Mouse (Mus musculus) lung, adult 2 months (tissue): ENCODE measurements at regions not wholly inside any gene's neighbourhood (a gene's known extent, or its start where the extent isn't known, plus 50 kb on each side); places are given as distances from the start of the nearest gene placed in this dataset.

Experiments
- DNase-seq: peaks from one replicate; pipeline ENCODE4 v3.0.0; 2022
- H3K4me1 ChIP-seq: fragments of 200-500 bp; 2 replicates; pipeline ENCODE4 v1.6.1; 2011; ENCODE audit warnings: low read length; ENCODE audit not compliant: control insufficient read depth, insufficient read depth
- H3K4me3 ChIP-seq: fragments of 200-500 bp; replicated peaks from 2 replicates; pipeline ENCODE3; 2011; ENCODE audit warnings: low read depth, mild to moderate bottlenecking, control low read depth, low read length; ENCODE audit errors: extremely low read depth
- CTCF ChIP-seq: fragments of 200-500 bp; IDR thresholded peaks from 2 replicates; pipeline ENCODE4 v1.5.1; 2011; ENCODE audit warnings: mild to moderate bottlenecking, low read length, control low read depth; ENCODE audit not compliant: insufficient read depth
- POLR2A ChIP-seq: fragments of 200-500 bp; IDR thresholded peaks from 2 replicates; pipeline ENCODE4 v1.6.1; 2011; ENCODE audit warnings: low read depth, mild to moderate bottlenecking, control low read depth, low read length, borderline replicate concordance; ENCODE audit errors: extremely low read depth
- WGBS: fragments of 180-500 bp; shearing (Covaris S2); methylation state at CpG from one replicate; pipeline ENCODE4 v1.1.7; 2018; 5-methylcytosine and 5-hydroxymethylcytosine counted together

DNA sequence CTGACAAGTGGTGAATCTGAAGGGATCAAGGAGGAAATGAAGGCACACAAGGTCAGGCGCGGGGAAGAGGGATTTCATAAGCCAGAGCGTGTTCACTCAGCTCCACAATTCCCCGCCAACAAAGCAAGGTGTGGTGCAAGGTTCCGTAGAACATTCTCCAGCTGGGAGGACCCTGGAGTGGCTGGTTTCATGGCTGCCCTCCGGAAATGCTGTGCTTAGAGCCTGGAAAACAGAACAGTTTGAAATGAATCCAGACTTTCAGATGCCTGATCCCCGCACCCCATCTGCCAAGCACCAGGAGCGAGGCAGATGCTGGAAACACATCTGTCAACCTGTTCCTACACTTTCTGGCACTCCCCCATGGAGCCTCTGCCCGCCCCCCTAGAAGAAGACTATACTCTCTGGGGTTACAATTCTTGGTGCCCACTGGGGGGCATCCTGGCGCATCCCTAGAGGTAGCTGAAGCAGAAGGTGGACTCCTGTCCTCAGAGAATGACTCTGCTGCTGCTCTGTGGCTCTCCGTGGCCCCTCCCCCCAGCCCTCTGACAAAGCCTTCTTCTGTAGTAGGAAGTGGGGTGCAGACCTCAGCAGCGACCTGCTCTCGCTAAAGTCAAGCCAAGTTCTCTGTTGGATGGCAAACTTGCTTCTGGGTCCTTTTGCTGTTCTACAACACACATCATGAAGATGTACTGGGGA lies 54.5 kb upstream of the Mafb start:
- H3K4me1 ChIP-seq: no peaks in the 10 kb centered on the region
- H3K4me3 ChIP-seq: no peak overlapping the region
- WGBS: 15% methylated on average over 13 of the region's 13 CpGs
- TF ChIP-seq CTCF (no peak), POLR2A (no peak)
- no peak for DNase-seq

DNA sequence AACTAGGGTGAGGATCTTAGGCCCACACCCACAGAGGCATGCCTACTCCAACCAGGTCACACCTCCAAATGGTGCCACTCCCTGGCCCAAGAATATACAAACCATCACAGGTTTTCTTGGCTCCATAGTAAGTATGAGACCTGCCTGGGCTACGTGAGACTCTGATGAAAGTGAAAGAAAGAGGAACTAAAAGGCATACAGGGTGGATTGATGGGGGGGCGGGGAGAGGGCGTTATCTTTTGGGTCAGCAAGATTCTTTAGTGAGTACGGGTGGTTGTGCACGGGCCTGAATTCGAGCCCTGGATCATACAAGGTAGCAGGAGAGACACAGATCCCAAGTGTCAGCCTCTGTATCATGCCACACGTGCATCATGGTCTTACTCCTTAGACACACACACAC lies 57.6 kb upstream of the Mafb start:
- no peaks in the 10 kb centered on the region for H3K4me1 ChIP-seq
- no peak overlapping the region for H3K4me3 ChIP-seq
- DNase-seq: no peak
- TF ChIP-seq CTCF (no peak), POLR2A (no peak)
- 84% methylated on average over 7 of the region's 7 CpGs for WGBS

DNA sequence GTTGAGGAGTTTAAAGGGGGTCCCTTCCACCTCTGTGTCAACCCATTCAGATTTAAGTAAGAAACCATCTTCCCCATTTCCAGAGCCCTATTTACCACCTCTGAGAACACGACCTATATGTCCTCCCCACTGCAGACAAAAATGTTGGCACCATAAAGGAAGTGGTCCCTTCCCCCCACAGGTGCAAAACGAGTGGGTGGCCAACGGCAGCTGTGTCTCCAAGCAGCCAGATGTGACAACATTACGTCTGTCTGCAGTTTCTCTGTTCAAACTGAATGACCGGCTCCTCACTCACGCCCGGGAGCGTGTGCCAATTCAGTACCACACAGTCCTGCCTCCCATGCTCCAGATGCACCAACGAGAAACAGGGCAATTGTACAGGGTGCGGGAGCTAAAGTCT lies 60.6 kb upstream of the Mafb start:
- H3K4me3 ChIP-seq: no peak overlapping the region
- WGBS: 51% methylated on average over 10 of the region's 10 CpGs
- no peak for DNase-seq
- no peak for TF ChIP-seq POLR2A
- no peak for TF ChIP-seq CTCF
- H3K4me1 ChIP-seq: no peaks in the 10 kb centered on the region

DNA sequence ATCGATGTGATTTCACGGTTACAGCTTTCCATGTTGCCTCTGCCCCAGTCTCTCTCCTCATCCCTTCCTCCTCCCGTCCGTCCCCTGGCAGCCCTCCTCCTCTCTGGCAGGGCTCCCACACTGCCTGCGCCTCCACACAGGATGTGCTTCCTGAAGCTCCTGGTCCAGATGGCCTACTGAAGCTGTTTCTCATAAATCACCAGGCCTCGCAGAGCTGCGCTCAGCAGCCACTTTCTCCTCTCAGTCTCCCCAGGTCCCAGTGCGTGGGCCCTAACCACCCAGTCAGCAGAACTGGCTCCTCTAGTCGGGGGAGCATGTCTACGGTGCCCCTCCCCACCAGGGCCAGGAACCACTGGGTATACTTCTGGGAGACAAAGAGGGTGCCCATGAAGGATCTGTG lies 66.4 kb upstream of the Mafb start:
- TF ChIP-seq POLR2A (no peak), CTCF (no peak)
- no peak for DNase-seq
- 25% methylated on average over 10 of the region's 10 CpGs for WGBS
- H3K4me3 ChIP-seq: no peak overlapping the region
- H3K4me1 ChIP-seq: no peaks in the 10 kb centered on the region

DNA sequence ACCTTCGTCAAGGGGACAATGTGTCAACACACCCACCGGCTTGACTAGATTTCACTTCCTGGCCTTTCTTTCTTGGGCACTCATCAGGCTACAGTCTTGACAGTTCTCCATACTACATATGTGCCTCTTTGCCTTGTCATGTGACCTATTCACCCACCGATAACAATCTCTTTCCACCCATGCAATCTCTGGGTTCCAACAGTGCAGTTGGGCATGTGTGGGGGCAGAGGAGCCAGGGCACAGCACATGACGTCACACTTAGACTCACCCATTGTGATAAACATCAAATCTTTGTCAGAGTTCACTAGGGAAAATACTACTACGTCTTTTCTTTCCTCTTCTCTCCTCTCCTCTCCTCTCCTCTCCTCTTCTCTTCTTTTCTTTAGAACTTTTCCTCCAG lies 67.8 kb upstream of the Mafb start:
- 68% methylated on average over 5 of the region's 5 CpGs for whole genome bisulfite sequencing
- no peak overlapping the region for H3K4me3 ChIP-seq
- H3K4me1 ChIP-seq: no peaks in the 10 kb centered on the region
- TF ChIP-seq CTCF: no peak
- TF ChIP-seq POLR2A: no peak
- DNase-seq: no peak

DNA sequence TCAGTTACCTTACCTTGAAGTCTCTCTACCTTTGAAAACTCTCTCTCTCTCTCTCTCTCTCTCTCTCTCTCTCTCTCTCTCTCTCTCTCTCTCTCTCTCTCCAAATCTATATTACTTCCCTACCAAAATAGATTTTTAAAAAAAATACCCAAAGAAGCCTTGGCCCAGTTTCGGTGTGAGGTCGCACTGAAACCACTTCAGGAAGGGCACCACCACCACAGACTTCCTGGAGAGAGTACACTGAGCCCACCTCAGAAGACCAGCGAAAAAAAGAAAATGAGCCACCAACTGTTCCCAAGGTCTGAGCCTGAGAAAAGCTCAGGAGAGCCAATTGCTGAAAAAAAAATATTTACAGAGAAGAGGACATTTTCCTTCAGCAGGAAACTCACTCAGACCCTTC lies 68.8 kb upstream of the Mafb start:
- TF ChIP-seq POLR2A (no peak), CTCF (no peak)
- DNase-seq: no peak
- Histone ChIP-seq H3K4me3 (no peak overlapping the region), H3K4me1 (no peaks in the 10 kb centered on the region)
- 39% methylated on average over 3 of the region's 3 CpGs for WGBS

DNA sequence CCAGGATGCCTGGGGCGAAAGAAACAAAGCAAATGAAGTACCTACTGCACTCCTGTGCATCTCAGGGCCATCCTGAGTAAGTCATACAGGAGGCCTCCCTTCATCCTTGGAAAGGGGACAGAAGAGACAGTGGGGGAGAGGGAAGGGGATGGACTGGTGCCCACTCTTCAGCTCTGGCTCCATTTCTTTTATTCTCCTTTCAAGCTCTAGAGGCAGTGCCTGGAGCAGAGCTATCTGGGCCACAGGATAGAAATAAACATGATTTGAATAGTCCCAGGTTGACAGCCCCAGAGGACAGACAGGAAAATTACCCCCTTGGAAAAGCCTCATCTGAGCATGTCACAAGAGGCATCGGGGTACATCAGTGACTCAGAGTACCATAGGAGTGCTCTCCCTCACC lies 72.2 kb upstream of the Mafb start:
- no peak for DNase-seq
- TF ChIP-seq CTCF (no peak), POLR2A (no peak)
- H3K4me3 ChIP-seq: no peak overlapping the region
- 94% methylated on average over 2 of the region's 2 CpGs for WGBS
- no peaks in the 10 kb centered on the region for H3K4me1 ChIP-seq

DNA sequence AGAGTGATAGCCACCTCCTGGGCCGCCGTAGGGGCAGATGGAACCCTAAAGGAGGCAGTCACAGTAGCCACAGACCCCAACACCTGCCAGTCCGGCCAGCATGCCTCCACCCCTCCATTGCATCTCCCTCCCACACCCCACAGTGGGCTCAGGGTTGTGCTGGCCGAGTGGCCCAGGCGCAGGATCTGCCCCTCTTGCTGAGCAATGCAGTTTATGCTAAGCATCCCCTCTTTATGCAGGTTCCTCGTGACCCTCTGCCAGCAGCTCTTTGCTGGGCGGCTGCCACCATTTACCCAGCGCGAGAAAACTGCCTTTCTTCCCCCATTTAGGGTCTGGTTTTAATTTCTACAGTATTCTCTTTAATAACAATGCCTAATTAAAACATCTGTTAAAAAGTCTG lies 73.4 kb upstream of the Mafb start:
- Histone ChIP-seq H3K4me3 (no peak overlapping the region), H3K4me1 (no peaks in the 10 kb centered on the region)
- DNase-seq: no peak
- WGBS: 92% methylated on average over 9 of the region's 9 CpGs
- TF ChIP-seq CTCF (no peak), POLR2A (no peak)

DNA sequence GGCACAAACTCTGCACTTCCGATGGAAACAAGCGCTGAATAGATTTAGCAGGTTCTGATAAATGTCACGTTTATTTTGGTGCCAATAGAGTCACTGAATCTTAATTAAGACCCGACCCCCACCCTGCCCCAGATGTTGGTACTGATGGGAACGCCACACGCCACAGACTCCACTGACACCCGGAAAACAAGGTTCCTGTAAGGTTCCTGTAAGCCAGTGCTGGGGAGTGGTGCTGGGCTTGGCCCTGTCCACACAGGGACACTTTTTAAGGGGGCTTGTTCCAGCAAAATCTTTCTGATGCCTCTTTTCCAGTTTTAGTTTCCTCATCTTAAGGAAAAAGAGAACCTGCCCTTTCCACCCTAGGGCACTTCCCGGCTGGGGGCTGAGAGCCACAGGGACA lies 84.2 kb upstream of the Mafb start:
- Histone ChIP-seq H3K4me1 (peaks cover 6% of the 10 kb centered on the region; the same call in 1 of the 2 replicates), H3K4me3 (no peak overlapping the region)
- no peak for TF ChIP-seq POLR2A
- TF ChIP-seq CTCF: no peak
- WGBS: 24% methylated on average over 8 of the region's 8 CpGs
- DNase-seq: no peak

DNA sequence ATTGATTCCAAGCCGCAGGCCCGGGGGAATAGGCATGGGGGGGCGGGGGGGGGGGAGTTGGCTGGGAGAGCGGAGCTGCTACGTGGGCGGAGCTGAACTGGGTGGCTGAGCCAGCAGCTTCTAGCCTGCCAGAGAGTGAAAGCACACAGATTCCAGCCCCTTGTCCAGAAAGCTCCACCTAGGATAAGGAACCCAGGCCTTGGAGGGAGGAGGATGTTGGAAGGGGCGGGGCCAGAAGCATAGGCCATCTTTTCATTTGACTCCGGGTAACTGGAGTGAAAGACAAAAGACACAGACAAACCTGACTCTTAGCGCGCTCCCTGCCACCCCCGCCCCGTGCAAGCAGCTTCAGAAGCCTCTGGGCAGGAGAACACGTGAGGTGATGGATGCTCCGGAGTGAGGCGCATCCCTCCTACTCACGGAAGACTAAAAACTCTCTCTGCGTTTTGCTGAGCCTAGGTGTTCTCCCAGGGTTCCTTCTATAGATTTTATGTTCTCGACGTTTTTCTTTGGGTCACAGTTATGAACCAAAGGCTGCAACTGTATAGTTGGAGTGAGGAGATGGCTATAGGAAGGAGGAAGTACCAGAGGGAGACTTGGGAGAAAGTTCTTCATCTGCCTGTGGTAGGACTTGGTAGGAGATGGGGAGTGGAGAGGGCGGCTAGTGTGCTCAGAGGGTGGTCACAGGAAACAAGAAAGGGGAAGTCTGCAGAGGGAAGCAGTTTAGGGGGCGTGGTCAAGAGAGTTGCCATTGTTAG lies 84.8 kb upstream of the Mafb start:
- DNase-seq: peak; percentile 18
- TF ChIP-seq CTCF (no peak), POLR2A (no peak)
- 2% methylated on average over 21 of the region's 21 CpGs for WGBS
- Histone ChIP-seq H3K4me3 (peak overlapping the region; percentile 61), H3K4me1 (peaks cover 6% of the 10 kb centered on the region; the same call in 1 of the 2 replicates)
